Mouse (Mus musculus) T-helper 17 cell (primary cell): Measurements from ENCODE around the gene Gm42742.

Experiments used
- in situ Hi-C, 2 experiments: fragments of 300-600 bp; cut with MboI, MseI; formaldehyde crosslinking; loops; 1 replicate in 1 of 2; 2 replicates in 1 of 2; pipeline ENCODE4 v1.15.1; 2025; ENCODE audit warnings: high pct_unique_total_duplicates in 2 of 2

The Gm42742 gene

GRCm38 (mm10) chr7:127007313-127008024 lies 13.4 kb downstream of the Gm42742 start:
- in situ Hi-C loops, result no loop called here

- in situ Hi-C loops, result no loop called here
Observed at GRCm38 (mm10) chr7:127004122-127004875, 16.6 kb downstream of the Gm42742 start.

GRCm38 (mm10) chr7:127003620-127004019 lies 17.3 kb downstream of the Gm42742 start:
- in situ Hi-C loops, result no loop called here

GRCm38 (mm10) chr7:126999568-126999967 lies 21.3 kb downstream of the Gm42742 start:
- in situ Hi-C loops, result no loop called here

- in situ Hi-C loops, result no loop called here
Observed at GRCm38 (mm10) chr7:126996449-126996848, 24.4 kb downstream of the Gm42742 start.

GRCm38 (mm10) chr7:126988816-126989215 lies 32.1 kb downstream of the Gm42742 start:
- in situ Hi-C loops, result no loop called here

- in situ Hi-C loops, result no loop called here
Observed at GRCm38 (mm10) chr7:126986319-126986718, 34.6 kb downstream of the Gm42742 start.

GRCm38 (mm10) chr7:126984667-126985444 lies 36.0 kb downstream of the Gm42742 start:
- in situ Hi-C loops, result loop anchor here in 1 of 2 experiments (5.0 kb wide), 1 partner anchor 67 kb away; no protein-coding TSS in a partner anchor

- in situ Hi-C loops, result loop anchor here in 1 of 2 experiments (5.0 kb wide), 1 partner anchor 69 kb away; no protein-coding TSS in a partner anchor
Observed at GRCm38 (mm10) chr7:126983113-126983512, 37.8 kb downstream of the Gm42742 start.

GRCm38 (mm10) chr7:126982054-126982453 lies 38.8 kb downstream of the Gm42742 start:
- in situ Hi-C loops, result loop anchor here in 1 of 2 experiments (5.0 kb wide), 1 partner anchor 70 kb away; no protein-coding TSS in a partner anchor

- in situ Hi-C loops, result loop anchor here in 1 of 2 experiments (5.0 kb wide), 1 partner anchor 71 kb away; no protein-coding TSS in a partner anchor
Observed at GRCm38 (mm10) chr7:126981601-126982000, 39.3 kb downstream of the Gm42742 start.

- in situ Hi-C loops, result no loop called here
Observed at GRCm38 (mm10) chr7:126978841-126979240, 42.1 kb downstream of the Gm42742 start.

- in situ Hi-C loops, result no loop called here
Observed at GRCm38 (mm10) chr7:126976878-126977459, 43.9 kb downstream of the Gm42742 start.

- in situ Hi-C loops, result no loop called here
Observed at GRCm38 (mm10) chr7:126975950-126976866, 44.7 kb downstream of the Gm42742 start, which contains the start of gene Cdiptos. Gene Cdiptos, minus strand, starts transcription at chr7:126976098.

- in situ Hi-C loops, result no loop called here
Observed at GRCm38 (mm10) chr7:126975893-126975949, 45.2 kb downstream of the Gm42742 start, which contains the start of gene Cdipt. Gene Cdipt, plus strand, starts transcription at chr7:126975914.

GRCm38 (mm10) chr7:126975493-126975892 lies 45.4 kb downstream of the Gm42742 start:
- in situ Hi-C loops, result no loop called here

- in situ Hi-C loops, result loop anchor here in 1 of 2 experiments (10.0 kb wide), 1 partner anchor 153 kb away; no protein-coding TSS in a partner anchor
Observed at GRCm38 (mm10) chr7:126967361-126967760, 53.5 kb downstream of the Gm42742 start.

- in situ Hi-C loops, result loop anchor here in 1 of 2 experiments (10.0 kb wide), 1 partner anchor 151 kb away; no protein-coding TSS in a partner anchor
Observed at GRCm38 (mm10) chr7:126965568-126965967, 55.3 kb downstream of the Gm42742 start.
